Mouse (Mus musculus) CD4-positive helper T cell, adult 2 months (primary cell): ENCODE results near the gene Parp9.
"Not testable (repeated sequence)": the region's sequence is repeated elsewhere in the genome, so short reads cannot be mapped to it uniquely, and the experiment has no call there.

Experiments used
- DNase-seq: peaks from one replicate; pipeline ENCODE4 v3.0.0-alpha.2; 2012; ENCODE audit warnings: low read depth, missing footprints, low spot score

Gene Parp9

GRCm38 (mm10) chr16:35993316-35993715, 55.0 kb downstream of the Parp9 start:
- no peak for DNase-seq

- DNase-seq, result not testable (repeated sequence)
Observed at GRCm38 (mm10) chr16:35998852-35999251, 60.6 kb downstream of the Parp9 start.

GRCm38 (mm10) chr16:36008396-36008795, 70.1 kb downstream of the Parp9 start:
- no peak for DNase-seq

DNA sequence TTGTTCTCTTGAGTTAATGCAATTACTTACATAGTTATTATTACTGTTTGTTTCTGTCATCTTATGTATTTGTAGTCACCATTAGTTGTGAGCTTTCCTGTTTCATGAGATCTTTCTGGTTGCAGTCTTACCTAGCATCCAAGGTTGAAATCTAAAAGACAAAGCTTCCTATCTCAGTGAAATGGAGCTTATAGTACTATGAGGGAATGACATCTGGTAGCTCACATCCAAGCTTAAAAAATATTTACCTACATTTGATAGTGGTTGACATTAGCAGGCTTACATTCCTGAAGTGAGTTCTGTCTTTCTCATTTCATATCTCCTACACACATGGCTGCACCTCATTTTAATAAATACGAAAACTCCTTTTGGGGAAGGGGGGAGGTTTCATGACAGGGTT, 78.1 kb downstream of the Parp9 start:
- DNase-seq, result no peak
